Mouse (Mus musculus): ENCODE data around the gene Tm7sf3. TPM values are rescaled to one million over a fixed set of nuclear protein-coding genes. Genes with fewer than 3 reads are reported as not detected.
"Not testable (repeated sequence)": the region's sequence is repeated elsewhere in the genome, so short reads cannot be mapped to it uniquely, and the experiment has no call there.

Tm7sf3 gene
- polyA plus RNA-seq, 1 experiment = 14.4 TPM

DNA sequence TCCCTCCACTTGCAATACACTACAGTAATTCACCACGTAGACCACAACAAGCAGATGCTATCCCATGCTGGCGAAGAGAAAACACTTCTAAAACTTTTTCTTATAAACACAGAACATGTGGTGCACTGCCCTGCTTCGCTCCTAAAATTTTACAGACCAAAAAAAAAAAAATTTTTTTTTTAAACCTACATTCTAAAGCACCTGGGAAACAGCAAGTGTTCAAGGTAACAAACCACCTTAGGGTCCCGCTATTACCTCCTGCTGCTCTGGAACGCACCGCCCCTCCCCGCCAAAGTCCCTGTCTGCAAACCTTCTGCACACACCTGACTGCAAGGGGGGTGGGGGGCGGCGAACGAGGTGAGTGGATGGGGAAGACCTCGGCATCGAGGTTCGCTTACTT, 65.7 kb downstream of the Tm7sf3 start, which contains the start of gene Fgfr1op2:
Gene Fgfr1op2 (plus strand): TSS at position 301 of the 400 bp plus-strand sequence.
- H3K27me3 ChIP-seq (ENCODE audit: control insufficient read depth, insufficient read depth, low read length) = no peaks in the 10 kb centered on the region
- TF ChIP-seq CTCF (IDR thresholded peaks at IDR 0.05; ENCODE audit: extremely low read depth, insufficient read length, insufficient replicate concordance, low read depth, low read length) (no peak), POLR2A (IDR thresholded peaks at IDR 0.05; ENCODE audit: low read depth, low read length) (no peak)
- H3K27ac ChIP-seq (ENCODE audit: insufficient read depth, low read depth, low read length) = peak within 1 kb of the TSS; percentile 99
- WGBS = 1% methylated on average over 13 of the region's 13 CpGs
- peak within 1 kb of the TSS; percentile 86 for H3K4me3 ChIP-seq (ENCODE audit: low read depth, low read length)
- H3K4me1 ChIP-seq (ENCODE audit: control insufficient read depth, insufficient read depth, insufficient read length, low read length) = no peaks in the 10 kb centered on the region
- H3K36me3 ChIP-seq (ENCODE audit: control insufficient read depth, insufficient read depth, low read length) = peaks cover 5% of the 10 kb centered on the region

DNA sequence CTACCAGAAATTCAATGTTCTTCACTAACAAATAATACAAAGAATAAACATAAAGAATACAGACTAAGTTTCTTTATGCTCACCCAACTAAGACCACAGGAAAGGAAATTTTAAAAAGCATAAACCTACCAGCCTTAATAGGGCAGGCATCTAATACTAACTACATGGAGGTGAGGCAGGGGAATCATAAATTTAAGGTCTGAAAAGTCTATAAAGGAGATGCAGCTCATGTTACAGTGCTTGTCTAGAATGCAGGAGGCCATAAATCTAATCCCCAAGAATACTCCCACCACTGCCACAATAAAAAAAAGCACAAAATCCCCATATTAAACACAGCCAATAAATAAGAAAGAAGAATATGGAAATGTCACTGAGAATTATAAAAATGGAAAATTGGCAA, 70.6 kb downstream of the Tm7sf3 start:
- Histone ChIP-seq H3K4me3 (ENCODE audit: low read depth, low read length) (no peak overlapping the region), H3K4me1 (ENCODE audit: control insufficient read depth, insufficient read depth, insufficient read length, low read length) (no peaks in the 10 kb centered on the region), H3K27ac (ENCODE audit: insufficient read depth, low read depth, low read length) (no peak overlapping the region), H3K36me3 (ENCODE audit: control insufficient read depth, insufficient read depth, low read length) (peaks cover 9% of the 10 kb centered on the region), H3K27me3 (ENCODE audit: control insufficient read depth, insufficient read depth, low read length) (no peaks in the 10 kb centered on the region)
- TF ChIP-seq CTCF (IDR thresholded peaks at IDR 0.05; ENCODE audit: extremely low read depth, insufficient read length, insufficient replicate concordance, low read depth, low read length) (no peak), POLR2A (IDR thresholded peaks at IDR 0.05; ENCODE audit: low read depth, low read length) (no peak)

DNA sequence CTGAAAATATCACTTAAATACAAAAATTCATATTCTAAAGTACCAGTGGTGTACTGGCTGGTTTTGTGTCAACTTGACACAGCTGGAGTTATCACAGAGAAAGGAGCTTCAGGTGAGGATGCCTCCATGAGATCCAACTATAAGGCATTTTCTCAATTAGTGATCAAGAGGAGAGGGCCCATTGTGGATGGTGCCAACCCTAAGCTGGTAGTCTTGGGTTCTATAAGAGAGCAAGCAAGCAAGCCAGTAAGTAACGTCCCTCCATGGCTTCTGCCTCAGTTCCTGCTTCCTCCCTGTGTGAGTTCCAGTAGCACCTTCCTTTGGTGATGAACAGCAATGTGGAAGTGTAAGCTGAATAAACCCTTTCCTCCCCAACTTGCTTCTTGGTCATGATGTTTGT, 80.2 kb downstream of the Tm7sf3 start:
- H3K27ac ChIP-seq (ENCODE audit: insufficient read depth, low read depth, low read length); H3K27me3 ChIP-seq (ENCODE audit: control insufficient read depth, insufficient read depth, low read length); H3K4me1 ChIP-seq (ENCODE audit: control insufficient read depth, insufficient read depth, insufficient read length, low read length); H3K4me3 ChIP-seq (ENCODE audit: low read depth, low read length): not testable (repeated sequence)
- 92% methylated on average over 1 of the region's 1 CpGs for WGBS
- H3K36me3 ChIP-seq (ENCODE audit: control insufficient read depth, insufficient read depth, low read length) = peaks cover 42% of the 10 kb centered on the region

Other genes with a start within 250 kb of the Tm7sf3 start
- 3.8 and 10.5 TPM in 2 replicates for gene Itpr2, start 140.6 kb downstream of the Tm7sf3 start, polyA plus RNA-seq (2012; rRNA removed)
- gene Fgfr1op2, start 65.6 kb downstream of the Tm7sf3 start, polyA plus RNA-seq (2012; rRNA removed) = 39.4 and 54.7 TPM in 2 replicates
- 3.1 and 5.1 TPM in 2 replicates for gene Ints13, start 65.0 kb downstream of the Tm7sf3 start, polyA plus RNA-seq (2012; rRNA removed)
- 5.8 and 6.9 TPM in 2 replicates for gene Med21, start 277 bp downstream of the Tm7sf3 start, polyA plus RNA-seq (2012; rRNA removed)
- gene Stk38l, start 82.2 kb upstream of the Tm7sf3 start, polyA plus RNA-seq (2012; rRNA removed) = 1.1 and 1.6 TPM in 2 replicates
- 0.65 and 0.89 TPM in 2 replicates for gene Arntl2, start 153.2 kb upstream of the Tm7sf3 start, polyA plus RNA-seq (2012; rRNA removed)
- gene Smco2, start 207.3 kb upstream of the Tm7sf3 start, polyA plus RNA-seq (2012; rRNA removed) = not detected in 2 replicates
- gene Ppfibp1, start 245.7 kb upstream of the Tm7sf3 start, polyA plus RNA-seq (2012; rRNA removed) = 1.6 and 3.3 TPM in 2 replicates

Data from small intestine, adult 2 months (tissue).